Mouse (Mus musculus) layer of hippocampus, postnatal 25 days (tissue): Measurements from ENCODE around the gene Def6. TPM values are rescaled to one million over a fixed set of nuclear protein-coding genes. Genes with fewer than 3 reads are reported as not detected.

Experiments
- DNase-seq, 2 experiments: peaks; one replicate each; pipeline ENCODE4 v3.0.0; 2022; ENCODE audit warnings: mixed read lengths in 2 of 2, low spot score in 1 of 2; ENCODE audit errors: extremely low spot score in 1 of 2
- total RNA-seq, 2 experiments: library from RNA; stranded (reverse); gene quantifications; 2 replicates each; pipeline ENCODE4 v1.2.3; 2021

Gene Def6
- total RNA-seq, 2 experiments from 2014 or later: 2.5 to 3.2 TPM

- DNase-seq: no peak
Measured at GRCm38 (mm10) chr17:28270165-28270564, 62.6 kb downstream of the Def6 start.

- DNase-seq: no peak
Measured at GRCm38 (mm10) chr17:28271537-28272266, 64.1 kb downstream of the Def6 start.

GRCm38 (mm10) chr17:28272281-28272680 is 64.7 kb downstream of the Def6 start:
- DNase-seq: no peak

- no peak for DNase-seq
Measured at GRCm38 (mm10) chr17:28272837-28273236, 65.3 kb downstream of the Def6 start.

GRCm38 (mm10) chr17:28274739-28275138 is 67.2 kb downstream of the Def6 start:
- no peak for DNase-seq

- no peak for DNase-seq
Measured at GRCm38 (mm10) chr17:28277226-28277625, 69.6 kb downstream of the Def6 start.

- DNase-seq: no peak
Measured at GRCm38 (mm10) chr17:28277721-28278120, 70.1 kb downstream of the Def6 start.

- no peak for DNase-seq
Measured at GRCm38 (mm10) chr17:28278156-28278555, 70.6 kb downstream of the Def6 start.

Other genes starting within 250 kb of the Def6 start
- gene Tcp11, start 127.1 kb upstream of the Def6 start, total RNA-seq: 1 to 10 TPM; 1.2 to 1.3 TPM
- 1 to 10 TPM; 1.0 to 1.1 TPM for gene Scube3, start 65.6 kb upstream of the Def6 start, total RNA-seq
- 100 to 1,000 TPM in 1 of 2 experiments, 10 to 100 TPM in 1; 95.9 to 109 TPM for gene Zfp523, start 30.6 kb upstream of the Def6 start, total RNA-seq
- gene Ppard, start 24.9 kb downstream of the Def6 start, total RNA-seq: 10 to 100 TPM; 19.9 to 22.9 TPM
- gene Fance, start 105.7 kb downstream of the Def6 start, total RNA-seq: 10 to 100 TPM; 22.6 to 27.1 TPM
- 100 to 1,000 TPM; 353 to 376 TPM for gene Rpl10a, start 120.7 kb downstream of the Def6 start, total RNA-seq
- gene Tead3, start 143.0 kb downstream of the Def6 start, total RNA-seq: 1 to 10 TPM; 2.2 to 4.0 TPM
- gene Tulp1, start 157.4 kb downstream of the Def6 start, total RNA-seq: not detected